Mouse (Mus musculus) cerebellum, adult 2 months (tissue): ENCODE results near the gene B3gnt8.

Experiments used
- CTCF ChIP-seq: fragments of 200-500 bp; IDR thresholded peaks from 2 replicates; pipeline ENCODE4 v1.5.1; 2011; ENCODE audit warnings: low read depth, mild to moderate bottlenecking, control low read depth, low read length, moderate library complexity, borderline replicate concordance; ENCODE audit not compliant: insufficient read depth
- POLR2A ChIP-seq: fragments of 200-500 bp; IDR thresholded peaks from 2 replicates; pipeline ENCODE4 v1.6.1; 2011; ENCODE audit warnings: low read length, control low read depth, borderline replicate concordance; ENCODE audit not compliant: insufficient read depth

- TF ChIP-seq CTCF = no peak
- TF ChIP-seq POLR2A = no peak
These were observed 15.0 kb upstream of the B3gnt8 start for GRCm38 (mm10) chr7:25611501-25611900.
